Mouse (Mus musculus) heart, postnatal 0 days (tissue): ENCODE results near the gene Arntl.

ENCODE experiments used
- CTCF ChIP-seq: IDR thresholded peaks from 2 replicates; pipeline ENCODE4 v1.5.1; 2016; ENCODE audit warnings: antibody characterized with exemption, control low read depth, low read depth
- EP300 ChIP-seq: IDR thresholded peaks from 2 replicates; pipeline ENCODE4 v1.6.1; 2016; ENCODE audit warnings: antibody characterized with exemption, low read depth

- TF ChIP-seq CTCF, result no peak
- TF ChIP-seq EP300, result no peak
These were observed 13.5 kb downstream of the Arntl start for GRCm38 (mm10) chr7:113220691-113221238.
